Mouse (Mus musculus): ENCODE data around the gene Slc2a5.

The Slc2a5 gene
- long read RNA-seq, experiment 1: 0 reads
- long read RNA-seq, experiment 2: 0 reads

DNA sequence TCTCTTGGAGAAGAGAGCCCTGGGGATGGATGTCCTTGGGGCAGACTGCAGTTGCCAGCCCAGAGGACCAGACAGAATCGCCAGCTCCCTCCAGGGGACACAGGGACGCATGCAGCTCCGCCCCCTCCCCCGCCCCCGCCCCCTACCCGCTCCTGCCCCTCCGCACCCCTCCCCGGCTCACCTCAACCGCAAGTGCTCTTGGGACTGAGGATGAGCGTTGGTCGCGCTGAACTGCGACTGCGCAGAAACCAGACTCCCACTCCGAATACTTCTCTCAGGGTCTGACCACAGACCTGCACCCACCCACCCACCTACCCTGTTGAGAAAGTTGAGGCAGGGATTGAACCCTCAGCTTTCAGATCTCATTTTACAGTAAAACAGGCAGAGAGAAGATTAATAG is at the start of gene Slc2a5:
Gene Slc2a5, plus strand, starts transcription at position 229 of the 400 bp plus-strand sequence.
- intact Hi-C loops (cut with DNase I): no loop called here

- intact Hi-C loops (cut with DNase I): no loop called here
Measured at GRCm38 (mm10) chr4:150070136-150070535, 48.9 kb upstream of the Slc2a5 start.

DNA sequence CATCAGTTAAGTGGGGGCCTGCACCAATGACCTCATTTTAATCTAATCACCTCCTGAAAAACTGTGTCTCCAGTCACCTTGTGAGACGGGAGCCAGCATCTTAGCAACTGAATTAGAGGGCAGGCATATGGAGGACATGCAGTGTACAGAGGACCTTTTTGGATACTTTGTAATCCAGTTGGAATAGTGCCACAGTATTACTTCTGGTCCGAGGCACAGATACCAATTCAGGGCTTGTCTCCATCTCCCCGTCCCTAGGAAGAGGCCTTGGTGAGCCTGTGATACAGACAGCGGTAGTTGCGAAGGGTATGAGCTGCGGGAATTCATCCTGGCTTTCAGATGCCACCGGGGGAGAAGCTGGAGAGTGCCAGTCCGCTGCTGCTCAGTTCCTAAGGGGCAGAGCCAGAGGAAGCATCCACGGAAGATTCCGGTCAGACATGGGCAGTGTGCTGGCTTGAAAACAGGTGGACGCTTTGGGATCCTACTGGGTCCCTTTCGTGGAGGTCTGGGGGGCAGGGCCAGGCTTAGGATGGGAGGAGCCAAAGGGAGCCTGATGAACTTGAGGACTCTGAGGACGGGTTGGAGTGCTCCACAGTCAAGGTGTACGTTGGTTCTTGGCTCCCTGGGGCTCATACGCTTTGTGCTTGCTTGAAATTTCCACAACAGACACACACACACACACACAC is 46.5 kb upstream of the Slc2a5 start:
- intact Hi-C loops (cut with DNase I): loop anchor here (1.0 kb wide), 1 partner anchor 37 kb away; no protein-coding TSS in a partner anchor

DNA sequence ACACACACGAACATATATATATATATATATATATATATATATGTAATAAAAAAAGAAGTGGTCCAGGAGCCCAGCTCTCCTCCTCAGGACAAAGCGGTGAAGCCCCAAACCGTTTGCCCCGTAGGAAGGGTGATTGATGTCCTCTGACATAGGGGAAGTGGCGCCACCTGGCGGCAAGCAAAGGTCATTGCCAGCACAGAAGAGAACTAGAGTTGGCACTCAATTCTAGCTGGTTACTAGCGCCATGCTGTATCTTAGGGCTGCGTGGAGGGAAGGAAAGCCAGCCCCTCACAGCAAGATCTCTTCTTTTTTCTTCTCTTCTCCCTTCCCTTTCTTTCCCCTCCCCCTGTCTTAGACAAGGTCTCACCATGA is 46.0 kb upstream of the Slc2a5 start:
- intact Hi-C loops (cut with DNase I): loop anchor here (1.0 kb wide), 1 partner anchor 38 kb away; no protein-coding TSS in a partner anchor

DNA sequence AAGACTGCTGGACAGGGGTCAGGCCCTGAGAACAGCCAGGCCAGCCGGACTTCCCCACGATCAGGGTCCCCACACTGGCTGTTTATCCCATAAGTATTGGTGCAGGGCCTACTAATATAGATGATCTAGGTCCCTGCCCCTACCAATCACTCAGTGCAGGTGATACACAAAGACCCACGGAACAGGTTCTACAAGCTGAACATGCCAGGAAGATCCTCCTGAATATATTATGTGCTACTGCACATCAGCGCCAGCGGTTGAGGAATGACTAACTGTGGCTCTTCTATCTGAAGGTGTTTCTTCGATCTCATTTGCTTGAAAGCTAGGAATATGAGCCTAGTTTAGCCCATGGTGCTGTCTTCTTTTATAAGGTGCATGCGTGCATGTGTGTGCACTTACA is 43.7 kb upstream of the Slc2a5 start:
- intact Hi-C loops (cut with DNase I): no loop called here

DNA sequence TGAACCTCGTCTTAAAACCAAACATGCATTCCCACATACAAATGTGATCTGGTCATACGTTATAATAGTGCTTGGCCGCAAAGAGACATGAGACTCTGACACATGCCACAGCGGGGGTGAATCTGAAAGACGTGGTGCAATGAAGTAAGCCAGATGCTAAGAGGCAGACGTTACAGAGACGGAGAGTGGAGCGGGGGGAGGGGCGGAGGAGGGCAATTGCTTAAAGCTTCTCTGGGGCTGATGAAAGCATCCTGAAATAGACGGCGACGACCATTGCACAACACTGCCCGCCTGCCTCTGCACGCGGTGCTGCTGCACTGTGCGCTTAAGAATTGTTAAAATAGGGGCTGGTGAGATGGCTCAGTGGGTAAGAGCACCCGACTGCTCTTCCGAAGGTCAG is 42.9 kb upstream of the Slc2a5 start:
- intact Hi-C loops (cut with DNase I): no loop called here

GRCm38 (mm10) chr4:150078646-150079045 is 40.4 kb upstream of the Slc2a5 start:
- intact Hi-C loops (cut with DNase I): no loop called here

DNA sequence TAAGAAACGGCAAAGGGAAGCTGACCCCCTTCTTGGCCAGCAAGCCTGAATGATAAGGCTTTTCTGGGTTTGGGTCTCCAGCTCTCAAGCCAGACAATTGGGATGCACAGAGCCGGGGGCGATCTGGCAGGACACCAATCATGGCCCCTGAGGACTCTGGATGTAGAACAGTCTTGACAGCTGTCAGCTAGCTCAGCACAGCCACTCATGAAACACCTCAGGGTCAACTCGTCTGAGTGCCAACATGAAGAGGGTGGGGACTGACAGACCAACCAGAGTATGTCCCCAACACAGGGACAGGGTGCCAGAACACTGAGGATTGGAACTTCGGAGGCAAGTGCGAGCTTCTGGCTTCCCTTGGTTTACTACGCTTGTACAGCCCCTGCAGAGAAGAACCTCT is 39.8 kb upstream of the Slc2a5 start:
- intact Hi-C loops (cut with DNase I): no loop called here

GRCm38 (mm10) chr4:150080330-150080967 is 38.6 kb upstream of the Slc2a5 start:
- intact Hi-C loops (cut with DNase I): no loop called here

DNA sequence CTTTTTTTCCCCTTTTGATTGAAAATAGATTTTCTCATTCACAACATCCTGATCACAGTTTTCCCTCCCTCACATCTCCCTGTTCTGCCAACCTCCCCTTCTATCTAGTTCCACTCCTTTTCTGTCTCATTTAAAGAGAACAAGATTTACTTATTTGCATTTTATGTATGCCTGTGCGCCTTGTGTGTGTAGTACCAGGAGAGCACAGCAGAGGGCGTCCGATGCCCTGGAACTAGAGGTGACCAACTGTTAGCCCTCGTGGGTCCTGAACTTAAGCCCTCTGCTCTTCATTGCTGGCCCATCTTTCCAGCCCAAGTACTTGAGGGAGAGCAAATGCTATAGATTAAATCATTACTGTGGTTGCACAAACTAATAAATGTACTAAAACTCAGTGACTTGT is 33.7 kb upstream of the Slc2a5 start:
- intact Hi-C loops (cut with DNase I): no loop called here

GRCm38 (mm10) chr4:150086841-150087160 is 32.3 kb upstream of the Slc2a5 start:
- intact Hi-C loops (cut with DNase I): no loop called here

- intact Hi-C loops (cut with DNase I): no loop called here
Measured at GRCm38 (mm10) chr4:150087161-150087889, 31.8 kb upstream of the Slc2a5 start, which contains the start of gene Gpr157. Gene Gpr157 (plus strand): TSS chr4:150087365.

- intact Hi-C loops (cut with DNase I): no loop called here
Measured at GRCm38 (mm10) chr4:150087890-150088530, 31.1 kb upstream of the Slc2a5 start.

DNA sequence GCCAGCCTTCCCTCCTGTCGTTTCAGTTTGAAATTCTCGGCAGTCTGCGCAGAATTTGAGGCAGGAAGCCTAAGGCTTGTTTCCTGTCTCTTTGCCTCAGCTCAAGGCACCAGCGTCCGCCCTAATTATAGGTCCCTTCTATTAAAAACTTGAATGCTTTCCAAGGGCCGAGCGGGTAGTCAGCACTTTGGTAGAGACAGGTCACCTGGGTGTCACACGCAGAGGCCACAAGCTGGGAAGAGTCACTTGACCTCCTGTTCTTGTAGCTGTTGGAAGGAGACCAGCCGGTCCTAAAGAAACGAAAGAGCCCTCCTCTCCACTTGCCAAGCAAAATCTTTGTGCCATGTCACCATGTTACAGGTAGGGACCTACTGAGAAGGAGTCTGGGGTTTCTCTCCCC is 30.0 kb upstream of the Slc2a5 start:
- intact Hi-C loops (cut with DNase I): no loop called here

DNA sequence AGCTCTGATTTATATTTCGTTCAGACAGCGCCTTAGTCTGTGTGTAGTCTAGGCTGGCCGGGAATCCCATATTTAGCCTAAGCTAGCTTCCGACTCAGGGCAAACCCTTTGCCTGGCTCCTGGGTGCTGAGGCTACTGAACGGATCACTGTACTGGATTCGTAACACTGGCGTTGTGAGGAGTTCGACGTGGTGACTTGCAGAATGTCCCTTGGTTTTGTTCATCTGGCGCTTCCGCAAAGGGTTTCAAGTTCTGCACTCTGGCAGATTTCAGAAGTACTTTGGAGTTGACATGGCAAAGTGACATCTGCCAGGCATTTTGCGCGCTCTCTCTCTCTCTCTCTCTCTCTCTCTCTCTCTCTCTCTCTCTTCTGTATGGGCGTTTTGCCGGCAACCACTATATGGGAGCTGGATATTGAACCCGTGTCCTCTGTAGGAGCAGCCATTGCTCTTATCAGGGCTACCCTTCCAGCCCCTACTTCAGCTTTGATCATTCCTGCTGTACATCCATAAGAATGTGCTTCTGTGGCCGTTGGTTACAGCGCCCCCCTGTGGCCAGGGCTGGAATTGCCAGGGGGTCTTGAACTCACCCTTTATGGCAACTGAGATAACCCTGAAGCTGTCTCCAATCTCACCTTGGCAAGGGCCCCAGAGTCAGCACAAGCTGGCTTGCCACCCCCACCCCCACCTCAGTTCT is 27.0 kb upstream of the Slc2a5 start:
- intact Hi-C loops (cut with DNase I): no loop called here

DNA sequence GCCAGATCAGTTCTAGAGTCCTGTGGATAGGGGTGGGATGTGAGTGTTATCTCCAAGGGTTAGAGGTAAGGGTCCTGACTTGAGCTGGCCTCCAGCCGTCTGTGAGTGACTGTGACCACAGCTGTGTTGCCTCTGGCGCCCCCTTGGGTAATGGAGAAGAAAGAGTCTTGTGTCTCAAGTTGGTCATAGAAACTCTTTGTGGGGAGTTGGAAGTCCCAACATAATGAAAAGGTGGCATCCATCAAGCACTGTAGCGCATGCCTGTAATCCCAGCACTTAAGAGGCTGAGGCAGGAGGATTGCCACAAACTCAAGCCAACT is 26.5 kb upstream of the Slc2a5 start:
- intact Hi-C loops (cut with DNase I): no loop called here

GRCm38 (mm10) chr4:150093560-150094462 is 25.3 kb upstream of the Slc2a5 start:
- intact Hi-C loops (cut with DNase I): loop anchor here (1.0 kb wide), 1 partner anchor 58 kb away; no protein-coding TSS in a partner anchor

DNA sequence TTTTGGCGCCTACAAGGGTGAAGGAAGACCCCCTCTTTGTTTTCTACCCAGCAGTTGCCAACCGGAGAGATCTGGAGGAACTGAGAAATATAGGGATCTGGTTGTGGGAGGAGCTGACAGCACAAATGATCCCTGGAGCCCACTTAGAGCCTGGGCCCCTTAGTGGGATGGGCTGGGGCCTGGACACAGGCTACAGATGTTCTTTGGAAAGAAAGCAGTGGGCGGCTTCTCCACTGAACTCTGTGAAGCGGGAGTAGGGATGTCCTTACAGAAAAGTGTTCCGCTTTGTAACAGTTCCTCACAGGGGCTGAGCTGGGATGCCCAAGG is 24.7 kb upstream of the Slc2a5 start:
- intact Hi-C loops (cut with DNase I): loop anchor here (1.0 kb wide), 1 partner anchor 58 kb away; no protein-coding TSS in a partner anchor

GRCm38 (mm10) chr4:150096309-150096708 is 22.8 kb upstream of the Slc2a5 start:
- intact Hi-C loops (cut with DNase I): loop anchor here (5.0 kb wide), 1 partner anchor 289 kb away; no protein-coding TSS in a partner anchor

GRCm38 (mm10) chr4:150097847-150098246 is 21.2 kb upstream of the Slc2a5 start:
- intact Hi-C loops (cut with DNase I): loop anchor here (2.0 to 5.0 kb wide), 2 partner anchors 63 to 291 kb away; no protein-coding TSS in a partner anchor
